13 mouse cellular contexts compared by ENCODE assay signal in the genomic region with DNA sequence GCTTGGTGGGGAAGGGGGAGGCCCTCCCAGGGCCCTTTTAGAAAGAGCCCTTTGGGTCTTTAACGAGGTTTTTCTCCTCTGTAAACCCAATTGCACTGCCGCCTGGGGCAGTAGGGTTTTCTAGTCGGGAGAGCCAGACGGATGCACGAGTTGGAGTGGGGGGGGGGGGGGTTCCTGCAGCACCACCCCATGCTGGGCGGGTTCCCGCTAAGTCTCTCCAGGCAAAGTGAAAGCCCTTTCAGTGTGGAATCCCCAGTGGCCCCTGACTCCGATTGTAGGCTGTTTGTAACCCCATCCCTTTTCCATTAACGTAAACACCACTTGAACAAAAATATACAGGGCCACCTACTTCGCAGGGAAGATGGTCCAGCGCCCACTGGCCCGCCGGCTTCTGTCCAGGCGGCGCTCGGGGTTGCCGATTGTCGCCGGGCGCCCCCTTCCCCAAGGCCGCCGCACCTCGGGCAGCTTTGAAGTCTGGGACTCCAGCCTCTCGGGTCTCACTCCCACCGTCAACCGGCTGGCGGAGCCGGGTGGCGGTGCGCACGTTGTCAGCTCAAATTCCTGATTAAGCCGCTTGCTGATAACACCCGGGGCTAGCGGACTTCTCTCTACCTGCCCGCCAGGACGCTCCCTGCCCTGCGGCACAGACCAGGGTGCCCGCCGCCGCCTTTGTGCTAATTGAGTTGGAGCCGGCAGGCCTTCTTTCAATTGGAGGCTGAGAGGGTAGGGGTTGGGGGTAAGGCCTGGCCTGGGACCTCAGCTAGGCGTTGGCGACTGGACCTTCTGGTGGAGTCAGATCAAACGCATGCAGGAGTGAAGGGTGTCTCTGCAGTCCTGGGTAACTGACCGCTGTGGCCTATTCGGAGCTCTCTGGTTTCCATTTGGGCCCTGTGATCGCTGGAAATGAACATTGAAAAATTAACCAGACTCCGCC. TPM values are rescaled to one million over a fixed set of nuclear protein-coding genes. Genes with fewer than 3 reads are reported as not detected.
DNase-seq lines count a peak whose midpoint lies in the region; ATAC-seq and TF ChIP-seq lines count a peak whose summit lies in the region.
"Had no signal": no experiment of that assay in that cellular context is flagged by ENCODE, and none has a peak within 500 bp of the region (broad histone marks: within the 10 kb centered on the region; RNA-seq: fewer than 3 reads in every experiment).

No protein-coding gene starts in this region.

- no peak overlapping the region for H3K9ac ChIP-seq in heart, embryonic 11.5 days (ENCODE audit: low read depth, low read length)
- H3K9ac ChIP-seq in ES-Bruce4 (ENCODE audit: low read depth, poor library complexity, severe bottlenecking): 0 out of 2 replicates have a peak overlapping the region, but pooled peaks have one; percentile 18
- no peak overlapping the region for H3K9ac ChIP-seq in hindbrain, embryonic 12.5 days

- H3K4me3 ChIP-seq in heart, embryonic 11.5 days (ENCODE audit: low read depth, low read length): peak overlapping the region; percentile 29
- peak overlapping the region; percentile 26 for H3K4me3 ChIP-seq in ES-Bruce4 (ENCODE audit: low read depth, low read length)
- H3K4me3 ChIP-seq in hindbrain, embryonic 12.5 days: no peak overlapping the region

- H3K4me2 ChIP-seq in heart, embryonic 11.5 days: peak overlapping the region; percentile 56
- peak overlapping the region; percentile 24 for H3K4me2 ChIP-seq in hindbrain, embryonic 12.5 days (replicated peaks)

- H3K36me3 ChIP-seq in heart, embryonic 11.5 days (ENCODE audit: control insufficient read depth, insufficient read depth, low read length): no peaks in the 10 kb centered on the region
- no peaks in the 10 kb centered on the region for H3K36me3 ChIP-seq in ES-Bruce4 (ENCODE audit: control insufficient read depth, insufficient read depth, low read length, poor library complexity, severe bottlenecking)
- H3K36me3 ChIP-seq in hindbrain, embryonic 12.5 days: no peaks in the 10 kb centered on the region

- no peak for TF ChIP-seq POLR2A in ES-Bruce4 (IDR thresholded peaks at IDR 0.05; ENCODE audit: insufficient read depth, low read length)

- no peak for TF ChIP-seq EP300 in ES-Bruce4 (IDR thresholded peaks at IDR 0.05; ENCODE audit: insufficient read depth, low read depth, low read length)

- 2% methylated on average over 48 of the region's 48 CpGs for WGBS in heart, embryonic 11.5 days (ENCODE audit: insufficient replicate concordance)
- WGBS in hindbrain, embryonic 12.5 days: under 1% methylated on average over 48 of the region's 48 CpGs

- no peak for TF ChIP-seq CTCF in ES-Bruce4 (IDR thresholded peaks at IDR 0.05; ENCODE audit: low read depth, low read length)

- peaks cover 97% of the 10 kb centered on the region for H3K27me3 ChIP-seq in heart, embryonic 11.5 days (ENCODE audit: control insufficient read depth, insufficient read depth, low read length)
- peaks cover 27% of the 10 kb centered on the region for H3K27me3 ChIP-seq in ES-Bruce4 (ENCODE audit: control insufficient read depth, insufficient read depth, low read length, poor library complexity, severe bottlenecking)
- H3K27me3 ChIP-seq in hindbrain, embryonic 12.5 days: peaks cover 99% of the 10 kb centered on the region

- peaks cover 19% of the 10 kb centered on the region for H3K4me1 ChIP-seq in heart, embryonic 11.5 days (ENCODE audit: control insufficient read depth, insufficient read depth, low read length)
- no peaks in the 10 kb centered on the region for H3K4me1 ChIP-seq in ES-Bruce4 (ENCODE audit: control insufficient read depth, insufficient read depth, low read length)
- peaks cover 16% of the 10 kb centered on the region for H3K4me1 ChIP-seq in hindbrain, embryonic 12.5 days

- no peak overlapping the region for H3K27ac ChIP-seq in heart, embryonic 11.5 days (ENCODE audit: low read depth, low read length)
- no peak overlapping the region for H3K27ac ChIP-seq in ES-Bruce4 (ENCODE audit: insufficient read depth, low read length)
- H3K27ac ChIP-seq in hindbrain, embryonic 12.5 days: no peak overlapping the region

- no peaks in the 10 kb centered on the region for H3K9me3 ChIP-seq in heart, embryonic 11.5 days (replicated peaks; ENCODE audit: control insufficient read depth, low read length)
- H3K9me3 ChIP-seq in ES-Bruce4 (replicated peaks; ENCODE audit: control insufficient read depth, insufficient read depth, low read length, poor library complexity, severe bottlenecking): no peaks in the 10 kb centered on the region
- H3K9me3 ChIP-seq in hindbrain, embryonic 12.5 days (replicated peaks): peaks cover 3% of the 10 kb centered on the region; the same call in 1 of the 2 replicates

- ATAC-seq in heart, embryonic 11.5 days (replicated peaks; ENCODE audit: insufficient number of reproducible peaks, low FRiP score, low TSS enrichment): no peak
- ATAC-seq in hindbrain, embryonic 12.5 days (ENCODE audit: low FRiP score): no peak
- no peak for ATAC-seq in monocyte, adult 5-6 weeks (replicated peaks; ENCODE audit: insufficient number of reproducible peaks, low FRiP score, low TSS enrichment, poor library complexity, severe bottlenecking)
- ATAC-seq: CD4-positive, CD25-positive, alpha-beta regulatory T cell, adult 4 months had no signal

- no peak for DNase-seq in heart, adult 9 months (ENCODE audit: low spot score in 2 of 2)
- peak; percentile 68 for DNase-seq in lung, postnatal 10 days
- DNase-seq in frontal cortex, postnatal 14 days (ENCODE audit: low spot score in 2 of 2): no peak
- no peak for DNase-seq in adrenal gland, adult 8-10 months
- DNase-seq: adrenal gland, postnatal 10 days; cerebellum, postnatal 36 days; thymus, postnatal 25 days had no signal

RNA-seq across cellular contexts. Expression of gene Foxf1, which starts 10.7 kb away (rescaled TPM):
- polyA plus RNA-seq in heart, embryonic 11.5 days (2014; fragmentation: Nextera tagmentation; extraction: Ambion mirVana): 3.1 and 9.0 TPM in 2 replicates
- 0.33 TPM in 1 of 2 replicates, not detected in the other for polyA plus RNA-seq in ES-Bruce4 (2011; ENCODE audit: insufficient read depth, insufficient read length, low read depth, missing spikeins)
- 2.0 and 3.2 TPM in 2 replicates for polyA plus RNA-seq in hindbrain, embryonic 12.5 days (2016; fragmentation: Nextera tagmentation; extraction: Ambion mirVana)
- under 1 TPM; 0.17 to 0.46 (median 0.29) TPM for total RNA-seq in adrenal gland, adult 8-10 months (2022)
- total RNA-seq in monocyte, adult 5-6 weeks (2017): 0.53 TPM in 1 of 3 replicates, not detected in the others
- total RNA-seq: granulocyte monocyte progenitor cell, adult 5-6 weeks had no signal

RNA-seq across cellular contexts. Expression of gene Mthfsd, which starts 34.8 kb away (rescaled TPM):
- 45.1 and 46.2 TPM in 2 replicates for polyA plus RNA-seq in heart, embryonic 11.5 days (2014; fragmentation: Nextera tagmentation; extraction: Ambion mirVana)
- 35.5 and 38.9 TPM in 2 replicates for polyA plus RNA-seq in ES-Bruce4 (2011; ENCODE audit: insufficient read depth, insufficient read length, low read depth, missing spikeins)
- 60.0 and 69.3 TPM in 2 replicates for polyA plus RNA-seq in hindbrain, embryonic 12.5 days (2016; fragmentation: Nextera tagmentation; extraction: Ambion mirVana)
- 10 to 100 TPM; 35.0 to 59.1 (median 47.1) TPM for total RNA-seq in adrenal gland, adult 8-10 months (2022)
- 11.7 to 18.2 TPM (median 13.1 TPM) in 3 replicates for total RNA-seq in monocyte, adult 5-6 weeks (2017)

RNA-seq across cellular contexts. Expression of gene Foxc2, which starts 42.5 kb away (rescaled TPM):
- 12.7 and 14.1 TPM in 2 replicates for polyA plus RNA-seq in heart, embryonic 11.5 days (2014; fragmentation: Nextera tagmentation; extraction: Ambion mirVana)
- polyA plus RNA-seq in ES-Bruce4 (2011; ENCODE audit: insufficient read depth, insufficient read length, low read depth, missing spikeins): not detected in 2 replicates
- polyA plus RNA-seq in hindbrain, embryonic 12.5 days (2016; fragmentation: Nextera tagmentation; extraction: Ambion mirVana): 22.7 and 25.4 TPM in 2 replicates
- total RNA-seq in adrenal gland, adult 8-10 months (2022): 1 to 10 TPM; 3.9 to 5.9 (median 5.1) TPM
- not detected in 3 replicates for total RNA-seq in monocyte, adult 5-6 weeks (2017)
- total RNA-seq: granulocyte monocyte progenitor cell, adult 5-6 weeks had no signal
- polyA plus RNA-seq: CD4-positive, CD25-positive, alpha-beta regulatory T cell, adult 4 months had no signal

RNA-seq across cellular contexts. Expression of gene Foxl1, which starts 54.3 kb away (rescaled TPM):
- polyA plus RNA-seq in heart, embryonic 11.5 days (2014; fragmentation: Nextera tagmentation; extraction: Ambion mirVana): 0.69 and 1.2 TPM in 2 replicates
- not detected in 2 replicates for polyA plus RNA-seq in ES-Bruce4 (2011; ENCODE audit: insufficient read depth, insufficient read length, low read depth, missing spikeins)
- polyA plus RNA-seq in hindbrain, embryonic 12.5 days (2016; fragmentation: Nextera tagmentation; extraction: Ambion mirVana): 1.8 and 2.2 TPM in 2 replicates
- total RNA-seq in adrenal gland, adult 8-10 months (2022): under 1 TPM; 0.24 to 0.78 (median 0.54) TPM
- 0.29 TPM in 1 of 3 replicates, not detected in the others for total RNA-seq in monocyte, adult 5-6 weeks (2017)
- total RNA-seq: granulocyte monocyte progenitor cell, adult 5-6 weeks had no signal
- polyA plus RNA-seq: CD4-positive, CD25-positive, alpha-beta regulatory T cell, adult 4 months had no signal

Comparison
In these comparisons a context has a peak if more than half of its experiments do, and no peak if none do; other contexts are left out.
1. RNA of gene Foxc2, which starts 42.5 kb away (polyA plus RNA-seq): 22.7 to 25.4 TPM in hindbrain, embryonic 12.5 days and 12.7 to 14.1 TPM in heart, embryonic 11.5 days; not detected in ES-Bruce4; every median in the first group is over 10 times any median in the second.